Mouse (Mus musculus) small intestine, adult 2 months (tissue): ENCODE data around the gene Il17ra.

ENCODE experiments used
- CTCF ChIP-seq: fragments of 200-500 bp; IDR thresholded peaks from 2 replicates; pipeline ENCODE4 v1.5.1; 2012; ENCODE audit warnings: low read depth, mild to moderate bottlenecking, control low read depth, inconsistent platforms, low read length, moderate library complexity, mixed read lengths; ENCODE audit not compliant: insufficient replicate concordance, insufficient read length; ENCODE audit errors: extremely low read depth
- POLR2A ChIP-seq: fragments of 200-500 bp; IDR thresholded peaks from 2 replicates; pipeline ENCODE4 v1.6.1; 2012; ENCODE audit warnings: low read depth, mild to moderate bottlenecking, control low read depth, inconsistent platforms, low read length, moderate library complexity

DNA sequence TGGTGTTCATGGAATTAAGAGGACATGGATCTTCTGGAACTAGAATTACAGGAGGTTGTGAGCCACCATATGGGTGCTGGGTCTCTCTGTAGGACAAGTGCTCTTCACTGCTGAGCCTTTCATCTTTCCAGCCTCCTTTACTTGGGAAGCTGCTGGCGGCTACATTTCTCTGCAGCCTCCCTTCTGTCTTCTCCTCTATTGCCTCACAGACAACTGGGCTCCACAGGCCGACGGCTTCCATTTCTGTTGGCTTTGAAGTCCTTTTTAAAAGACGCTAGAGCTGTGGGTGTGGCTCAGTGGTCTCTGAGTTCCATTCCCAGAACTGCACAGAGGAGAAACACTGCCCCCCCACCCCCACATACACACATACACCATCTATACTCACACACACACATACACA is 2.3 kb downstream of the Il17ra start:
- TF ChIP-seq CTCF = no peak
- no peak for TF ChIP-seq POLR2A
